7 mouse cellular contexts compared by ENCODE assay signal in the genomic region with DNA sequence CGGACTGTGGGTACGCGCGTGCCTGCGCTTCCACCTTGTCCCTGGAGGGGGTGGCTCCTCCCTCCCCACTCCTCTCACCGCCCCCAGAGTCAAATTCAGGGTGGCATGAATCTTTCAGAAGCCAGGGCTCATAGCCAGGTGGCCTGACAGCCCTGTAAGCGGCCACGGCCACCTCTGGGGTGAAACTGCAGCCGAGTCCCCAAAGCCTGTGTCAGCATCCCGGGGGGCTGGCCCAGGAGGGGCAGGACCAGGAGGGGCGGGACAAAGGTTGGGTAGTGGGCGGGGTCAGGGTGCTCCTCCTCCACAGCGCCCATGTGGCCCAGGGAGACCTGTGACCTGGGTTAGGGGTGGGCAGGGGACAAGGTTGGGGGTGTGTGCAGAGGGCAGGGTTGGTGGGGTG. TPM values are rescaled to one million over a fixed set of nuclear protein-coding genes. Genes with fewer than 3 reads are reported as not detected.
DNase-seq lines count a peak whose midpoint lies in the region; ATAC-seq and TF ChIP-seq lines count a peak whose summit lies in the region.

No protein-coding gene starts in this region.

- peaks cover 12% of the 10 kb centered on the region; the same call in 1 of the 2 replicates for H3K4me1 ChIP-seq in spleen, adult 2 months (ENCODE audit: control insufficient read depth, insufficient read depth, insufficient read length)
- H3K4me1 ChIP-seq in embryonic facial prominence, embryonic 13.5 days = peaks cover 69% of the 10 kb centered on the region
- H3K4me1 ChIP-seq in limb, embryonic 10.5 days = peaks cover 69% of the 10 kb centered on the region

- H3K4me2 ChIP-seq in embryonic facial prominence, embryonic 13.5 days = peak overlapping the region; percentile 71

- no peak for ATAC-seq in embryonic facial prominence, embryonic 13.5 days (ENCODE audit: insufficient number of reproducible peaks, insufficient read depth, low FRiP score, low TSS enrichment, low read depth)

- H3K4me3 ChIP-seq in spleen, adult 2 months (ENCODE audit: extremely low read depth, insufficient read depth, insufficient read length) = peak overlapping the region; percentile 34; the same call in 1 of the 2 replicates
- H3K4me3 ChIP-seq in embryonic facial prominence, embryonic 13.5 days = peak overlapping the region; percentile 42
- peak overlapping the region; percentile 50 for H3K4me3 ChIP-seq in limb, embryonic 10.5 days

- no peak for TF ChIP-seq CTCF in spleen, adult 2 months (IDR thresholded peaks at IDR 0.05; ENCODE audit: extremely low read depth, insufficient read depth, insufficient read length, insufficient replicate concordance)

- TF ChIP-seq POLR2A in spleen, adult 2 months (IDR thresholded peaks at IDR 0.05; ENCODE audit: low read depth, low read length) = no peak

- no peak overlapping the region for H3K27ac ChIP-seq in spleen, adult 2 months (ENCODE audit: insufficient read depth, low read length)
- no peak overlapping the region for H3K27ac ChIP-seq in embryonic facial prominence, embryonic 13.5 days
- H3K27ac ChIP-seq in limb, embryonic 10.5 days = peak overlapping the region; percentile 71; the same call in 1 of the 2 replicates

- DNase-seq in spleen, adult 2 months (ENCODE audit: low read depth in 1 of 2, low spot score in 2 of 2) = no peak
- DNase-seq in spleen, adult 12 weeks (ENCODE audit: low spot score) = no peak
- peak; percentile 66 for DNase-seq in limb, embryonic 10.5 days (ENCODE audit: low spot score)
- DNase-seq in neural tube, embryonic 10.5 days (ENCODE audit: extremely low spot score, low spot score) = peak; percentile 49
- no peak for DNase-seq in gastrocnemius, adult 18-20 months (ENCODE audit: low spot score)
- DNase-seq in layer of hippocampus, adult 9-11 months = no peak

- H3K9ac ChIP-seq in embryonic facial prominence, embryonic 13.5 days = peak overlapping the region; percentile 65

- WGBS in spleen, adult 2 months = 2% methylated on average over 13 of the region's 13 CpGs
- 3% methylated on average over 13 of the region's 13 CpGs for WGBS in embryonic facial prominence, embryonic 13.5 days
- under 1% methylated on average over 13 of the region's 13 CpGs for WGBS in limb, embryonic 10.5 days

- no peaks in the 10 kb centered on the region for H3K36me3 ChIP-seq in spleen, adult 2 months (ENCODE audit: control insufficient read depth, insufficient read depth, low read length)
- no peaks in the 10 kb centered on the region for H3K36me3 ChIP-seq in embryonic facial prominence, embryonic 13.5 days
- no peaks in the 10 kb centered on the region for H3K36me3 ChIP-seq in limb, embryonic 10.5 days

- H3K9me3 ChIP-seq in embryonic facial prominence, embryonic 13.5 days = no peaks in the 10 kb centered on the region
- no peaks in the 10 kb centered on the region for H3K9me3 ChIP-seq in limb, embryonic 10.5 days (replicated peaks)

- H3K27me3 ChIP-seq in spleen, adult 2 months (ENCODE audit: control insufficient read depth, insufficient read depth, low read length) = no peaks in the 10 kb centered on the region
- no peaks in the 10 kb centered on the region for H3K27me3 ChIP-seq in embryonic facial prominence, embryonic 13.5 days
- peaks cover 16% of the 10 kb centered on the region; the same call in 1 of the 2 replicates for H3K27me3 ChIP-seq in limb, embryonic 10.5 days (ENCODE audit: low read depth, poor library complexity, severe bottlenecking)

RNA-seq across cellular contexts. Expression of a gene that starts 57.9 kb away (rescaled TPM):
- polyA plus RNA-seq in spleen, adult 2 months (2012; rRNA removed) = 5.1 and 6.2 TPM in 2 replicates
- 8.6 and 10.2 TPM in 2 replicates for polyA plus RNA-seq in embryonic facial prominence, embryonic 13.5 days (2015; fragmentation: Nextera tagmentation; extraction: Ambion mirVana)
- polyA plus RNA-seq in limb, embryonic 10.5 days (2016; fragmentation: Nextera tagmentation; extraction: Ambion mirVana) = 2.5 and 2.9 TPM in 2 replicates
- 10 to 100 TPM; 21.3 to 25.8 TPM for total RNA-seq in gastrocnemius, adult 18-20 months (2021)

Comparison
In these comparisons a context has a peak if more than half of its experiments do, and no peak if none do; other contexts are left out.
1. DNase-seq: peak in limb, embryonic 10.5 days (single experiment) and neural tube, embryonic 10.5 days (single experiment); none in spleen, adult 2 months (0 of 2), spleen, adult 12 weeks (single experiment), gastrocnemius, adult 18-20 months (single experiment) and layer of hippocampus, adult 9-11 months (single experiment).
2. Peak in every context shown above with its lines, with median percentiles within 50 percentile points of each other: H3K4me3 ChIP-seq.